Mouse (Mus musculus): Measurements from ENCODE around the gene Nosip. TPM values are rescaled to one million over a fixed set of nuclear protein-coding genes. Genes with fewer than 3 reads are reported as not detected.

Nosip gene
- polyA plus RNA-seq (2015; fragmentation: Illumina TruSeq; extraction: RNeasy Lipid Tissue Mini Kit (QIAGEN cat#74804); ENCODE audit: low read depth, low replicate concordance), result 64.6 TPM

GRCm38 (mm10) chr7:45062239-45062835 is at the start of gene Nosip, which contains the start of gene Prrg2:
Gene Nosip (plus strand): TSS chr7:45062429.
Gene Prrg2 (minus strand): TSS chr7:45062677.

GRCm38 (mm10) chr7:45015957-45016612 is 46.1 kb upstream of the Nosip start, which contains the start of gene Scaf1:
Gene Scaf1 (minus strand): TSS chr7:45016363.

GRCm38 (mm10) chr7:45017242-45018061 is 44.8 kb upstream of the Nosip start, which contains the start of gene Rras:
Gene Rras (plus strand): TSS chr7:45017961.

GRCm38 (mm10) chr7:45052862-45053116 is 9.4 kb upstream of the Nosip start, which contains the start of gene Prr12:
Gene Prr12 (minus strand): TSS chr7:45052881.

GRCm38 (mm10) chr7:45092048-45092447 is 29.8 kb downstream of the Nosip start, which contains the start of gene Rcn3:
Gene Rcn3 (minus strand): TSS chr7:45092221.

GRCm38 (mm10) chr7:45103652-45104180 is 41.5 kb downstream of the Nosip start, which contains the start of gene Fcgrt:
Gene Fcgrt (minus strand): TSS chr7:45103851.

GRCm38 (mm10) chr7:45124224-45125143 is 62.3 kb downstream of the Nosip start, which contains the start of gene Rps11:
Gene Rps11 (minus strand): TSS chr7:45124439.

Other genes starting within 250 kb of the Nosip start
- 24.4 TPM for gene Nup62, start 246.3 kb upstream of the Nosip start, polyA plus RNA-seq (2015; fragmentation: Illumina TruSeq; extraction: RNeasy Lipid Tissue Mini Kit (QIAGEN cat#74804); ENCODE audit: low read depth, low replicate concordance)
- gene Il4i1, start 246.0 kb upstream of the Nosip start, polyA plus RNA-seq (2015; fragmentation: Illumina TruSeq; extraction: RNeasy Lipid Tissue Mini Kit (QIAGEN cat#74804); ENCODE audit: low read depth, low replicate concordance), result 0.34 TPM
- 22.3 TPM for gene Atf5, start 245.8 kb upstream of the Nosip start, polyA plus RNA-seq (2015; fragmentation: Illumina TruSeq; extraction: RNeasy Lipid Tissue Mini Kit (QIAGEN cat#74804); ENCODE audit: low read depth, low replicate concordance)
- gene Akt1s1, start 213.4 kb upstream of the Nosip start, polyA plus RNA-seq (2015; fragmentation: Illumina TruSeq; extraction: RNeasy Lipid Tissue Mini Kit (QIAGEN cat#74804); ENCODE audit: low read depth, low replicate concordance), result 53.1 TPM
- 63.8 TPM for gene Tbc1d17, start 213.3 kb upstream of the Nosip start, polyA plus RNA-seq (2015; fragmentation: Illumina TruSeq; extraction: RNeasy Lipid Tissue Mini Kit (QIAGEN cat#74804); ENCODE audit: low read depth, low replicate concordance)
- 27.9 TPM for gene Pnkp, start 205.3 kb upstream of the Nosip start, polyA plus RNA-seq (2015; fragmentation: Illumina TruSeq; extraction: RNeasy Lipid Tissue Mini Kit (QIAGEN cat#74804); ENCODE audit: low read depth, low replicate concordance)
- gene Ptov1, start 192.6 kb upstream of the Nosip start, polyA plus RNA-seq (2015; fragmentation: Illumina TruSeq; extraction: RNeasy Lipid Tissue Mini Kit (QIAGEN cat#74804); ENCODE audit: low read depth, low replicate concordance), result 258 TPM
- 56.8 TPM for gene Med25, start 169.7 kb upstream of the Nosip start, polyA plus RNA-seq (2015; fragmentation: Illumina TruSeq; extraction: RNeasy Lipid Tissue Mini Kit (QIAGEN cat#74804); ENCODE audit: low read depth, low replicate concordance)
- gene Fuz, start 166.3 kb upstream of the Nosip start, polyA plus RNA-seq (2015; fragmentation: Illumina TruSeq; extraction: RNeasy Lipid Tissue Mini Kit (QIAGEN cat#74804); ENCODE audit: low read depth, low replicate concordance), result 21.6 TPM
- gene Ap2a1, start 132.9 kb upstream of the Nosip start, polyA plus RNA-seq (2015; fragmentation: Illumina TruSeq; extraction: RNeasy Lipid Tissue Mini Kit (QIAGEN cat#74804); ENCODE audit: low read depth, low replicate concordance), result 188 TPM
- 1.3 TPM for gene Tsks, start 119.2 kb upstream of the Nosip start, polyA plus RNA-seq (2015; fragmentation: Illumina TruSeq; extraction: RNeasy Lipid Tissue Mini Kit (QIAGEN cat#74804); ENCODE audit: low read depth, low replicate concordance)
- 76.4 TPM for gene Cpt1c, start 87.6 kb upstream of the Nosip start, polyA plus RNA-seq (2015; fragmentation: Illumina TruSeq; extraction: RNeasy Lipid Tissue Mini Kit (QIAGEN cat#74804); ENCODE audit: low read depth, low replicate concordance)
- 235 TPM for gene Prmt1, start 75.9 kb upstream of the Nosip start, polyA plus RNA-seq (2015; fragmentation: Illumina TruSeq; extraction: RNeasy Lipid Tissue Mini Kit (QIAGEN cat#74804); ENCODE audit: low read depth, low replicate concordance)
- 45.8 TPM for gene Irf3, start 64.8 kb upstream of the Nosip start, polyA plus RNA-seq (2015; fragmentation: Illumina TruSeq; extraction: RNeasy Lipid Tissue Mini Kit (QIAGEN cat#74804); ENCODE audit: low read depth, low replicate concordance)
- gene Bcl2l12, start 63.7 kb upstream of the Nosip start, polyA plus RNA-seq (2015; fragmentation: Illumina TruSeq; extraction: RNeasy Lipid Tissue Mini Kit (QIAGEN cat#74804); ENCODE audit: low read depth, low replicate concordance), result 3.6 TPM
- 83.6 TPM for gene Scaf1, start 46.1 kb upstream of the Nosip start, polyA plus RNA-seq (2015; fragmentation: Illumina TruSeq; extraction: RNeasy Lipid Tissue Mini Kit (QIAGEN cat#74804); ENCODE audit: low read depth, low replicate concordance)
- gene Rras, start 44.5 kb upstream of the Nosip start, polyA plus RNA-seq (2015; fragmentation: Illumina TruSeq; extraction: RNeasy Lipid Tissue Mini Kit (QIAGEN cat#74804); ENCODE audit: low read depth, low replicate concordance), result 17.7 TPM
- 23.9 TPM for gene Prr12, start 9.5 kb upstream of the Nosip start, polyA plus RNA-seq (2015; fragmentation: Illumina TruSeq; extraction: RNeasy Lipid Tissue Mini Kit (QIAGEN cat#74804); ENCODE audit: low read depth, low replicate concordance)
- gene Prrg2, start 248 bp downstream of the Nosip start, polyA plus RNA-seq (2015; fragmentation: Illumina TruSeq; extraction: RNeasy Lipid Tissue Mini Kit (QIAGEN cat#74804); ENCODE audit: low read depth, low replicate concordance), result 11.6 TPM
- gene Rcn3, start 29.8 kb downstream of the Nosip start, polyA plus RNA-seq (2015; fragmentation: Illumina TruSeq; extraction: RNeasy Lipid Tissue Mini Kit (QIAGEN cat#74804); ENCODE audit: low read depth, low replicate concordance), result 6.6 TPM
- gene Fcgrt, start 41.4 kb downstream of the Nosip start, polyA plus RNA-seq (2015; fragmentation: Illumina TruSeq; extraction: RNeasy Lipid Tissue Mini Kit (QIAGEN cat#74804); ENCODE audit: low read depth, low replicate concordance), result 20.1 TPM
- 807 TPM for gene Rps11, start 62.0 kb downstream of the Nosip start, polyA plus RNA-seq (2015; fragmentation: Illumina TruSeq; extraction: RNeasy Lipid Tissue Mini Kit (QIAGEN cat#74804); ENCODE audit: low read depth, low replicate concordance)
- gene Rpl13a, start 66.3 kb downstream of the Nosip start, polyA plus RNA-seq (2015; fragmentation: Illumina TruSeq; extraction: RNeasy Lipid Tissue Mini Kit (QIAGEN cat#74804); ENCODE audit: low read depth, low replicate concordance), result 1,952 TPM
- not detected for gene Gm45713, start 73.8 kb downstream of the Nosip start, polyA plus RNA-seq (2015; fragmentation: Illumina TruSeq; extraction: RNeasy Lipid Tissue Mini Kit (QIAGEN cat#74804); ENCODE audit: low read depth, low replicate concordance)
- 11.0 TPM for gene Flt3l, start 74.0 kb downstream of the Nosip start, polyA plus RNA-seq (2015; fragmentation: Illumina TruSeq; extraction: RNeasy Lipid Tissue Mini Kit (QIAGEN cat#74804); ENCODE audit: low read depth, low replicate concordance)
- gene Pih1d1, start 91.9 kb downstream of the Nosip start, polyA plus RNA-seq (2015; fragmentation: Illumina TruSeq; extraction: RNeasy Lipid Tissue Mini Kit (QIAGEN cat#74804); ENCODE audit: low read depth, low replicate concordance), result 50.0 TPM
- gene Aldh16a1, start 92.2 kb downstream of the Nosip start, polyA plus RNA-seq (2015; fragmentation: Illumina TruSeq; extraction: RNeasy Lipid Tissue Mini Kit (QIAGEN cat#74804); ENCODE audit: low read depth, low replicate concordance), result 6.5 TPM
- 704 TPM for gene Slc17a7, start 101.5 kb downstream of the Nosip start, polyA plus RNA-seq (2015; fragmentation: Illumina TruSeq; extraction: RNeasy Lipid Tissue Mini Kit (QIAGEN cat#74804); ENCODE audit: low read depth, low replicate concordance)
- not detected for gene Gfy, start 117.1 kb downstream of the Nosip start, polyA plus RNA-seq (2015; fragmentation: Illumina TruSeq; extraction: RNeasy Lipid Tissue Mini Kit (QIAGEN cat#74804); ENCODE audit: low read depth, low replicate concordance)
- gene Pth2, start 118.6 kb downstream of the Nosip start, polyA plus RNA-seq (2015; fragmentation: Illumina TruSeq; extraction: RNeasy Lipid Tissue Mini Kit (QIAGEN cat#74804); ENCODE audit: low read depth, low replicate concordance), result not detected
- gene Ccdc155, start 142.5 kb downstream of the Nosip start, polyA plus RNA-seq (2015; fragmentation: Illumina TruSeq; extraction: RNeasy Lipid Tissue Mini Kit (QIAGEN cat#74804); ENCODE audit: low read depth, low replicate concordance), result 2.2 TPM
- gene Dkkl1, start 149.7 kb downstream of the Nosip start, polyA plus RNA-seq (2015; fragmentation: Illumina TruSeq; extraction: RNeasy Lipid Tissue Mini Kit (QIAGEN cat#74804); ENCODE audit: low read depth, low replicate concordance), result 39.0 TPM
- gene Tead2, start 153.3 kb downstream of the Nosip start, polyA plus RNA-seq (2015; fragmentation: Illumina TruSeq; extraction: RNeasy Lipid Tissue Mini Kit (QIAGEN cat#74804); ENCODE audit: low read depth, low replicate concordance), result 3.6 TPM
- gene Cd37, start 176.7 kb downstream of the Nosip start, polyA plus RNA-seq (2015; fragmentation: Illumina TruSeq; extraction: RNeasy Lipid Tissue Mini Kit (QIAGEN cat#74804); ENCODE audit: low read depth, low replicate concordance), result 3.8 TPM
- 1.2 TPM for gene Slc6a16, start 178.7 kb downstream of the Nosip start, polyA plus RNA-seq (2015; fragmentation: Illumina TruSeq; extraction: RNeasy Lipid Tissue Mini Kit (QIAGEN cat#74804); ENCODE audit: low read depth, low replicate concordance)
- not detected for gene Slc6a21, start 215.1 kb downstream of the Nosip start, polyA plus RNA-seq (2015; fragmentation: Illumina TruSeq; extraction: RNeasy Lipid Tissue Mini Kit (QIAGEN cat#74804); ENCODE audit: low read depth, low replicate concordance)